Mouse (Mus musculus): ENCODE measurements around the gene Gm37240.

- TF ChIP-seq TAL1 (conservative IDR thresholded peaks at IDR 0.05; ENCODE audit: low read depth, low read length): no peak
- no peak for TF ChIP-seq GATA1 (IDR thresholded peaks at IDR 0.05; ENCODE audit: borderline replicate concordance, low read length)
- TF ChIP-seq CTCF (IDR thresholded peaks at IDR 0.05; ENCODE audit: low read depth, low read length): no peak
These were observed 973.0 kb downstream of the Gm37240 start for GRCm38 (mm10) chr3:84914284-84914683.
